Mouse (Mus musculus): ENCODE results near the gene Cul1. TPM values are rescaled to one million over a fixed set of nuclear protein-coding genes. Genes with fewer than 3 reads are reported as not detected.

Gene Cul1
- polyA plus RNA-seq, 1 experiment from 2014 or later = 182 TPM

DNA sequence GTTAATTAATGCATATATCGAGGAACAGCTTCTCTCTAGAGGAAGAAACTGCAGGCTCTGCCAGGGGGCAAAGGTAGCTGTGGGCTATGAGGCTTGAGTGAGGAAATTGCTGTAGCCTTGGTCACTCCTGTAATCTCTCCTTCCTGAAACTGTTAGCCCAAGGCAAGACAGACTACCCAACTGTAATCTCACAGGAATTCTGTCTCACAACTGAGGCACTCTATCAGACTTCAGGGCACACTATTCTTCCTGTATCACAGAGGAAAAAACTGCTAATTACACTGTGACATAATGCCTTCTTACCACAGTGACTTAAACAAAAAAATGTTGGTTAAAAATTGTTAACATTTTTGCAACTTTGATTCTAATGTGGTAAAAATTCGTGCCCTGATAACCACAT, 106.1 kb downstream of the Cul1 start:
- no peaks in the 10 kb centered on the region for H3K27me3 ChIP-seq (ENCODE audit: control insufficient read depth, insufficient read depth, low read length)
- no peak overlapping the region for H3K27ac ChIP-seq (replicated peaks; ENCODE audit: low read depth, low read length)
- peaks cover 6% of the 10 kb centered on the region for H3K36me3 ChIP-seq (replicated peaks; ENCODE audit: control insufficient read depth, insufficient read depth, low read depth, low read length)
- DNase-seq (ENCODE audit: low spot score) (no peak), ATAC-seq (replicated peaks; ENCODE audit: insufficient number of reproducible peaks, low FRiP score, low TSS enrichment, low read depth) (no peak)
- no peaks in the 10 kb centered on the region for H3K4me1 ChIP-seq (ENCODE audit: control insufficient read depth, insufficient read depth, low read length)
- WGBS = 86% methylated on average over 2 of the region's 2 CpGs
- H3K9me3 ChIP-seq (replicated peaks; ENCODE audit: control insufficient read depth, low read length) = no peaks in the 10 kb centered on the region
- no peak overlapping the region for H3K4me3 ChIP-seq (ENCODE audit: low read depth, low read length)
- no peak overlapping the region for H3K4me2 ChIP-seq (ENCODE audit: low read depth, low read length)
- no peak overlapping the region for H3K9ac ChIP-seq (replicated peaks; ENCODE audit: low read length)

- DNase-seq (ENCODE audit: low spot score) = no peak
- Histone ChIP-seq H3K36me3 (replicated peaks; ENCODE audit: control insufficient read depth, insufficient read depth, low read depth, low read length) (peaks cover 2% of the 10 kb centered on the region), H3K4me3 (ENCODE audit: low read depth, low read length) (no peak overlapping the region), H3K27me3 (ENCODE audit: control insufficient read depth, insufficient read depth, low read length) (no peaks in the 10 kb centered on the region), H3K9ac (replicated peaks; ENCODE audit: low read length) (no peak overlapping the region), H3K27ac (replicated peaks; ENCODE audit: low read depth, low read length) (no peak overlapping the region), H3K9me3 (replicated peaks; ENCODE audit: control insufficient read depth, low read length) (no peaks in the 10 kb centered on the region), H3K4me2 (ENCODE audit: low read depth, low read length) (no peak overlapping the region), H3K4me1 (ENCODE audit: control insufficient read depth, insufficient read depth, low read length) (no peaks in the 10 kb centered on the region)
- ATAC-seq (replicated peaks; ENCODE audit: insufficient number of reproducible peaks, low FRiP score, low TSS enrichment, low read depth) = no peak
Observed at GRCm38 (mm10) chr6:47560407-47560806, 107.2 kb downstream of the Cul1 start.

DNA sequence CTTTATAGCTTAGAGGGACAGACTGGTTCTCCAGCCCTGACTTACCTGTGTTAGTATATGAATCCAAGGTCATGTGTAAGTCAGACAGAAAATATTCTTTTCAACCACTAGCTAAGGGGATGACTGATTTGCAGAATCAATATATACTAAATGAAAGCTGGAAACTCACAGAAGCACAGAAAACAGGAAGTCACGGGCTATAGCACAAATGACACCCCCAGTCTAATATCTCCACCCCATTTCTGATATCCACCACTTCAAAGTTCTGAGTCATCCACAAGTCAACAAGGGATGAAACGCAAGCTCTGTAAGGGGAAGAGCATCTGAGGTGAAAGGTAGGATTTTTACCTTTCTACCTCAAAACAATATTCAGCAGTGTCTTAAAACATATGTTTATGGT, 107.6 kb downstream of the Cul1 start:
- Histone ChIP-seq H3K36me3 (replicated peaks; ENCODE audit: control insufficient read depth, insufficient read depth, low read depth, low read length) (peaks cover 2% of the 10 kb centered on the region), H3K9ac (replicated peaks; ENCODE audit: low read length) (no peak overlapping the region), H3K9me3 (replicated peaks; ENCODE audit: control insufficient read depth, low read length) (no peaks in the 10 kb centered on the region), H3K27ac (replicated peaks; ENCODE audit: low read depth, low read length) (no peak overlapping the region), H3K4me2 (ENCODE audit: low read depth, low read length) (no peak overlapping the region), H3K4me1 (ENCODE audit: control insufficient read depth, insufficient read depth, low read length) (no peaks in the 10 kb centered on the region), H3K4me3 (ENCODE audit: low read depth, low read length) (no peak overlapping the region), H3K27me3 (ENCODE audit: control insufficient read depth, insufficient read depth, low read length) (no peaks in the 10 kb centered on the region)
- ATAC-seq (replicated peaks; ENCODE audit: insufficient number of reproducible peaks, low FRiP score, low TSS enrichment, low read depth) = no peak
- 90% methylated on average over 2 of the region's 2 CpGs for WGBS
- DNase-seq (ENCODE audit: low spot score) = no peak

DNA sequence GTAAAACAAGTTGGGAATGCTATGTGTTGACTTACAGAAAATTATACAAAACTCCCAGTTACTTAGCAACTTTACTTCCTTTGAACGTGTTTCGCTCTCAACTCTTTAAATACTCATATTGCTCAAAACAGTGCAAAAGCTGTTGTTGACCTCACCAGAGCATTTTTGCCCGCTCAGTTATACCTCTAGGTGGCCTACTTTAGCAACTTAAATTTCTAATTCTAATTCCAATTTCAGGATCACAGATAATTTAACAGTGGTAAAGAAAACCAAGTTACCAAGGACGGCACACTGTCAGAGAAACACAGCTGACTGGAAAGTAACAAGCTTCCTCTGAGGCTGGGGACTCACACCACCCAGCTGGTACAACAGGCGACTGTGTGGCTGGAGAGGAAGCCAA, 108.2 kb downstream of the Cul1 start:
- DNase-seq (ENCODE audit: low spot score) = no peak
- Histone ChIP-seq H3K4me3 (ENCODE audit: low read depth, low read length) (no peak overlapping the region), H3K9me3 (replicated peaks; ENCODE audit: control insufficient read depth, low read length) (no peaks in the 10 kb centered on the region), H3K27me3 (ENCODE audit: control insufficient read depth, insufficient read depth, low read length) (no peaks in the 10 kb centered on the region), H3K36me3 (replicated peaks; ENCODE audit: control insufficient read depth, insufficient read depth, low read depth, low read length) (peaks cover 2% of the 10 kb centered on the region), H3K4me2 (ENCODE audit: low read depth, low read length) (no peak overlapping the region), H3K4me1 (ENCODE audit: control insufficient read depth, insufficient read depth, low read length) (no peaks in the 10 kb centered on the region), H3K27ac (replicated peaks; ENCODE audit: low read depth, low read length) (no peak overlapping the region), H3K9ac (replicated peaks; ENCODE audit: low read length) (no peak overlapping the region)
- no peak for ATAC-seq (replicated peaks; ENCODE audit: insufficient number of reproducible peaks, low FRiP score, low TSS enrichment, low read depth)
- 92% methylated on average over 5 of the region's 5 CpGs for WGBS

DNA sequence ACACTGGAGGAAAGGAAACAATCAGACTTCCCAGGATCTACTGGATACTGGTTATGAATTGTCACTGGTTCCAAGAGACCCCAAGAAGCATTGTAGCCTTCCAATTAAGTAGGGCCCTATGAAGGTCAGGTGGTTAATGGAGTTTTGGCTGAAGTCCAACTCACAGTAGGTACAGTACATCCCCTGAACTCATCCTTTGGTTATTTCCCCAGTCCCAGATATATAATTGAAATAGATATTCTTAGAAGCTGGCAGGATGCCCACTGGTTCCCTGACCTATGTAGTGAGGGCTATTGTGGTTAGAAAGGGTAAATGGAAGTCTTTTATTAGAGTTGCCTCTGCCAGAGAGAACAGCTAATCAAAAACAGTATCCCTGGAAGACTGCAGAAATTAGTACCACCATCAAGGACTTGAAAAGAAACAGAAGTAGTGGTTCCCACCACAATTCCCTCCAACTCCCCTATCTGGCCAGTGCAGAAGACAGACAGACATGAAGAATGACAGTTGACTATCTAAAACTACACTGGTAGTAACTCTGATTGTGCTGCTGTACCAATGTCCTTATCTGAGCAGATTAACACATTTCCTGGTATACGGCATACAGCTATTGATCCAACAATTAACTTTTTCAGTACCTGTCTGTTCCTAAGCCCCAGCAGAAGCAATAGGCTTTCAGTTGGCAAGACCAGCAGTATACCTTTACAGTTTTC, 112.3 kb downstream of the Cul1 start:
- Histone ChIP-seq H3K4me1 (ENCODE audit: control insufficient read depth, insufficient read depth, low read length) (no peaks in the 10 kb centered on the region), H3K9me3 (replicated peaks; ENCODE audit: control insufficient read depth, low read length) (no peaks in the 10 kb centered on the region), H3K9ac (replicated peaks; ENCODE audit: low read length) (no peak overlapping the region), H3K27ac (replicated peaks; ENCODE audit: low read depth, low read length) (no peak overlapping the region), H3K27me3 (ENCODE audit: control insufficient read depth, insufficient read depth, low read length) (no peaks in the 10 kb centered on the region), H3K4me2 (ENCODE audit: low read depth, low read length) (no peak overlapping the region), H3K4me3 (ENCODE audit: low read depth, low read length) (no peak overlapping the region), H3K36me3 (replicated peaks; ENCODE audit: control insufficient read depth, insufficient read depth, low read depth, low read length) (peaks cover 8% of the 10 kb centered on the region)
- WGBS = 90% methylated on average over 1 of the region's 1 CpGs
- DNase-seq (ENCODE audit: low spot score) (no peak), ATAC-seq (replicated peaks; ENCODE audit: insufficient number of reproducible peaks, low FRiP score, low TSS enrichment, low read depth) (no peak)

DNA sequence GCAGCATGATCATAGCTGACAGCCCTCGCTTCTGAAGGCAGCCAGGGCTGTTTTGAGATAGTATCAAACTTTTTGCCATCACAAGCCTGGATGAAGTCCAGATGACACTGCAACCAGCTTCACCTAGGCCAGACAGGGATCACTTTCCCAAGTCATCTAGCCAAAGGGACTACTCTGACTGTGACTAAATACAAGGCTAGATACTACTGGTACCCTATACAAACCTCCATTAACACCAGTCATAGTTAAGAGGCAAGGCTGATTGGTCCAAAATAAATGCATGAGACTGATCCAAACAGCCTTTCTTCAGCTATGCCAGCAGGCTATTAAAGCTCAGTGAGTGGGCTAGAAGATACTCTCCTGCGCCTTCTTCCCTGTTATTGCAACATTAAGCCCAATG, 119.7 kb downstream of the Cul1 start:
- Histone ChIP-seq H3K36me3 (replicated peaks; ENCODE audit: control insufficient read depth, insufficient read depth, low read depth, low read length) (no peaks in the 10 kb centered on the region; the same call in none of the 2 replicates), H3K9ac (replicated peaks; ENCODE audit: low read length) (no peak overlapping the region), H3K27ac (replicated peaks; ENCODE audit: low read depth, low read length) (no peak overlapping the region), H3K4me3 (ENCODE audit: low read depth, low read length) (no peak overlapping the region), H3K27me3 (ENCODE audit: control insufficient read depth, insufficient read depth, low read length) (no peaks in the 10 kb centered on the region), H3K4me2 (ENCODE audit: low read depth, low read length) (no peak overlapping the region), H3K4me1 (ENCODE audit: control insufficient read depth, insufficient read depth, low read length) (no peaks in the 10 kb centered on the region), H3K9me3 (replicated peaks; ENCODE audit: control insufficient read depth, low read length) (no peaks in the 10 kb centered on the region)
- 82% methylated on average over 2 of the region's 2 CpGs for WGBS
- DNase-seq (ENCODE audit: low spot score) (no peak), ATAC-seq (replicated peaks; ENCODE audit: insufficient number of reproducible peaks, low FRiP score, low TSS enrichment, low read depth) (no peak)

Other genes with a start within 250 kb of the Cul1 start
- gene Ezh2, start 141.9 kb downstream of the Cul1 start, polyA plus RNA-seq (2014; fragmentation: Nextera tagmentation; extraction: Ambion mirVana) = 177 and 206 TPM in 2 replicates